Mouse (Mus musculus) G1E-ER4 (cell line): ENCODE results near the gene 2900011O08Rik. TPM values are rescaled to one million over a fixed set of nuclear protein-coding genes. Genes with fewer than 3 reads are reported as not detected.

ENCODE experiments used
- GATA1 ChIP-seq: IDR thresholded peaks from one replicate; pipeline ENCODE4 v1.8.0; 2012; ENCODE audit warnings: low read length, inconsistent platforms
- polyA plus RNA-seq: library from polyadenylated mRNA; stranded (reverse); fragments of >175 nt; gene quantifications from 2 replicates; pipeline ENCODE4 v1.2.3, GENCODE M21; 2012

Gene 2900011O08Rik
- polyA plus RNA-seq, 1 experiment = not detected

DNA sequence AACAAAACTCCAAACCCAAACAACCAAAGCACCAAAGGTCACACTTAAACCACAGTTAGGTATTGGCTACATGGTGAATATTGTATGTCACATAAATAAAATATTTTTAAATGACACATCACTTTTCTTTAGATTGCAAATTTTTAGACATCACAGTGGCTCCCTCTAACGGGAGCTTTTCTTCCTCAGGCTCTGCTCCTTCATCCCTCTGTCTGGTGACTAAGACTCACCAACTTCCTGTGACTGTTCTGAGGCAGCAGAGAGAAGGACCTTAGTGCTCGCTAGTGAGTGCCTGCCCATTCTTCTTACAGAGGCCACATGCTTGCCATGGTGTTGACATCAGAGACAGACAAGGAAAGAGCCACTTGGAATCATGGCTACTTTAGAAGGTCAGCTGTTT is 125.7 kb downstream of the 2900011O08Rik start:
- no peak for TF ChIP-seq GATA1

DNA sequence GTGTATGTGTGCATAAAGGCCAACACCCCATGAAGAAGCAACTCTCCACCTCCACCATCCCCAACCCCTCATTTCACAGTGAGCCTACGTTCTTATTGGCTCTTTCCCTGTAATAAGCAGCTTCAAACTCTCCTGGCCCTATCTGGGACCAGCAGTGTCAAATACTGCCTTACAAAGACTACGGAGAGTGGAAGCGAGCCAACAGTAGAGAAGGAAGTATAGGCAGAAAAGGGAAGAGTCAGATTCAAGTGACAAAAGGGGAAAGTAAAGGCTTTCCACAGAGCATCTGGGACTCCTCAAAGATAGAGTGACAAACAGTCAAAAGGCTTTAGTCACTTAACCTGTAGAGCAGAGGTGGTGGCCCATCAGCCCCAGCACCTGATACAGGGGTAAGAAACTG is 126.3 kb downstream of the 2900011O08Rik start:
- TF ChIP-seq GATA1 = no peak

DNA sequence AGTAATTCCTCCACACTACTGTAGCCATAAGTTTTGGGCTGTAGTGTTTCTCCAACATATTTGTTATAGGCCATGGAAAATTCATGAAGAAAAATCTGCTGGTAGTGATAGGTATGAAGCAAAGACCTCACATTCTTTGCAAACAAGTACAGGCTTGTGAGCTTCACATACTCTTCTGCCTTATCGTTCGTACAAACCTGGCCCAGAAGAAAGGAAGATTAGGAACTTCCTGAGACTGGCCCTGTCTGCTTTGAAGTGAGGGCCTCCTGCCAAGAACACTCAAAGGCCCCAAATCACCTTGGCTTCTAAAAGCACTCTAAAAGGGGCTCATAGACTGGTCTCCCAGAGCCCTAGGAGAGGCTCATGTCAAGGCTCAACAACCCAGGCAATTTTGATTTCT is 130.9 kb downstream of the 2900011O08Rik start:
- TF ChIP-seq GATA1 = no peak

- no peak for TF ChIP-seq GATA1
These were observed 134.5 kb downstream of the 2900011O08Rik start for GRCm38 (mm10) chr16:14120941-14121340.

DNA sequence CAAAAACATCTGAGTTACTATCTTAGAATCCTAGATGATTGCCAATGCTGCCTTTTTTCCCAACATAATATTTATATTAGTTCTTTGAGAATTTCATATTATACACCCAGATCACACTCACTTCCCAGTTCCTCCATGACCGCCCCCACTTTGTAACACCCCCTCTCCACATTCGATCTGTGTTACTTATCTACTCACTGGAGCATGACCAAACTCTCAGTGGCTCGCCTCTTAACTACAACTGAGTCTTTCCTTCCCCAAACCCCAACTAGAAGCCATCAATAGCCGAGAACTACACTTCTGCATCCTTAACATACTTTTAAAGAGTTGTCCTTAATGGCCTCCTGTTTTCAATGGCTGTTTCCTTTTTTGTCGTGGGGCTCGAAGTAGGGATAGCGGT is 135.2 kb downstream of the 2900011O08Rik start:
- TF ChIP-seq GATA1 = no peak

- no peak for TF ChIP-seq GATA1
These were observed 136.2 kb downstream of the 2900011O08Rik start for GRCm38 (mm10) chr16:14122586-14122985.

DNA sequence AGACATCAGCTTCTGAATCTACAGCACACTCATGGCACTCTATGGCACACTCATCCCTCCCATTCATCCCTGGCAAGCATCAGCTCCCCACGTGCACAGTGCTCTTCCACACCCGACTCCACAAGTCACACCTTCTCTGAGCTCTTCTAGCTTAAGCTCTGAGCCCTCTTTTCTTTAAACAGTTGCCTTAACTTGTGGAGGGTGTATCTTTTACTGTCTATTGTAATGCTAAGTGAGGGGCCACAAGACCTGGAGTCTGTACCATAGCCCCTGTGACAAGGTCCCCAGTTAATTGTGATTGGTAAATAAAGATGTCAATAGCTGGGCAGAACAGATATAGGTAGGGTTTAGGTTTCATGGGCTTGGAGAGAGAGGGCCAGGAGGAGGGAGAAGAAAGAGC is 137.5 kb downstream of the 2900011O08Rik start:
- no peak for TF ChIP-seq GATA1

GRCm38 (mm10) chr16:14124709-14125108 is 138.3 kb downstream of the 2900011O08Rik start:
- no peak for TF ChIP-seq GATA1

- no peak for TF ChIP-seq GATA1
These were observed 138.8 kb downstream of the 2900011O08Rik start for GRCm38 (mm10) chr16:14125253-14125652.

- TF ChIP-seq GATA1 = no peak
These were observed 142.6 kb downstream of the 2900011O08Rik start for GRCm38 (mm10) chr16:14128977-14129376.

- no peak for TF ChIP-seq GATA1
These were observed 144.4 kb downstream of the 2900011O08Rik start for GRCm38 (mm10) chr16:14130796-14131195.

- no peak for TF ChIP-seq GATA1
These were observed 145.0 kb downstream of the 2900011O08Rik start for GRCm38 (mm10) chr16:14131376-14131775.

DNA sequence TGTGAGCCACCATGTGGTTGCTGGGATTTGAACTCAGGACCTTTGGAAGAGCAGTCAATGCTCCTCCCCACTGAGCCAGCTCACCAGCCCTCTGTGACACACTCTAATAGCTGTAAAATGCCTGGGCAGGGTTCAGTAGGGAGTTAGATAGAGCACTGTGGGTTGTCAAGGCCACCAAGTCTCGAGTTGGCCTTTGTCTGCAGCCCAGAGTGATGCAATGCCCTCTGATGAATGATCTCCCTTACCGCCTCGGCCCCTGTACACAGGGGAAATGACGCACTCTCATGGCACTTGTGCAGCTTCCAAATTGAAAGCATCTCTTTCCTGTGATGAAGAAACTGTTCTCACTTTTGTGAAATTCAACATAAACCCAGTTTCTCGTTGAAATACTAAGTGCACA is 145.4 kb downstream of the 2900011O08Rik start:
- TF ChIP-seq GATA1 = no peak

DNA sequence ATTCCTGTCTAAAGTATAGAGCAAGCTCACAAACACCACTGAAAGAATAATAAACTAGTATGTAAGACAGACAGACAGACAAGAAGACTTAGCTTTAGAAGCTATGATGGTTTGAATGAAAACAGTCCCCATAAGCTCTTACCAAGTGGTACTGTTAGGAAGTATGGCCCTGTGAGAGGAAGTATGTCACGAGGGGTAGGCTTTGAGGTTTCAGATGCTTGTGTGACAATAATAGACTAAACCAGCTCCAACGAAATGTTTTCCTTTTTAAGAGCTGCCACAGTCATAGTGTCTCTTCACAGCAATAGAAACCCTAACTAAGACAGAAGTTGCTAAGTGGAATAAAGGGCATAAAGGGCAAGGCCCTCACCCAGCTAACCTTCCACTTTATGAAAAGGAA is 148.6 kb downstream of the 2900011O08Rik start:
- no peak for TF ChIP-seq GATA1

DNA sequence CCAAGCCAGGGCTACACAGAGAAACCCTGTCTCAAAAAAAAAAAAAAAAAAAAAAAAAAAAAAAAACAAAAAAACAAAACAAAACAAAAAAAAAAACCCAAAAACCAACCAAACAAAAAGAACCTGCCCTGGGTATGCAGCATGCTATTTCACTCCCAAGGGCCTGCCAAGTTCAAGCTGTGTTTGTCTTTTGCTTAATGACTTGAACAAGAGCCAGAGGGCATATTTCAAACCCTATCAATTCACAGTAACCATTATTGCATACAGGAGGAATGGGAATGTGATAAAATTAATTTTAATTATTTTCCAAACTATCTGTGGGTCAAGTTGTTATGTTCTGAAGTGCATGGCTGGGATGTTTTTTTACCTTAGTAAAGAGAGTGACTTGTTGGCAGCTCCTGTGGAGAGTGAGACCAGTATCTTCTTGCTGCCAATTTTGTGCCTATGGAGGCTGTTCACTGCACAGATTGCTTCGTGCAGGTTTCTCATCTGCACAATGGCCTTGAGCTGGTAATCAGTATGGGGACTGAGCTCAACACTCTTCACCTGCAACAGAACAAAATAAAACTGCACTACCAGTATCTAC is 151.7 kb downstream of the 2900011O08Rik start:
- no peak for TF ChIP-seq GATA1

- no peak for TF ChIP-seq GATA1
These were observed 152.7 kb downstream of the 2900011O08Rik start for GRCm38 (mm10) chr16:14139106-14139505.

DNA sequence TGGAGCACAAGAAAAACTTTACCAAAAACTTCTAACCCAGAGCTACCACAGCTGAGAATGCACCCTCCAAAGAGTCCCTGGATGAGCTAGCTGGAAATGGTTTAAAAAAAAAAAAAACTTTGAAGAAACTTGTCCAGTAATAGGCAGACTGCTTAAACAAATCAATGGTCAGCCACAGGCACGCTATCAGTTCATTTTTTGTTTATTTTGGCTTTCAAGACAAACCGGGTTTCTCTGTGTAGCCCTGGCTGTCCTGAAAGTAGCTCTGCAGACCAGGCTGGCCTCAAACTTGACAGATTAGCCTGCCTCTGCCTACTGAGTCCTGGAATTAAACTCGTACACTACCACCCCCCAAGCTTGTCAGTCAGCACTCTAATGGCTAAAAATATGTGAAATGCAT is 156.9 kb downstream of the 2900011O08Rik start:
- no peak for TF ChIP-seq GATA1

GRCm38 (mm10) chr16:14147712-14148111 is 161.3 kb downstream of the 2900011O08Rik start:
- no peak for TF ChIP-seq GATA1

Other genes with a start within 250 kb of the 2900011O08Rik start
- 27.4 and 28.7 TPM in 2 replicates for gene Rrn3, start 205.9 kb upstream of the 2900011O08Rik start, polyA plus RNA-seq
- gene Ntan1, start 167.8 kb upstream of the 2900011O08Rik start, polyA plus RNA-seq = 8.8 and 14.0 TPM in 2 replicates
- gene Pdxdc1, start 83.5 kb upstream of the 2900011O08Rik start, polyA plus RNA-seq = 26.7 and 27.7 TPM in 2 replicates
- gene Mpv17l, start 83.4 kb upstream of the 2900011O08Rik start, polyA plus RNA-seq = 0.02 and 0.03 TPM in 2 replicates
- gene Ifitm7, start 284 bp downstream of the 2900011O08Rik start, polyA plus RNA-seq = not detected in 2 replicates
- gene Nde1, start 176.7 kb downstream of the 2900011O08Rik start, polyA plus RNA-seq = 52.6 and 57.5 TPM in 2 replicates
- gene Marf1, start 176.7 kb downstream of the 2900011O08Rik start, polyA plus RNA-seq = 1.3 and 2.6 TPM in 2 replicates